Mouse (Mus musculus): ENCODE data around the gene Gm3448. TPM values are rescaled to one million over a fixed set of nuclear protein-coding genes. Genes with fewer than 3 reads are reported as not detected.
A peak's percentile ranks its signal among the peaks of the same experiment; 100 is the strongest.
"Not testable (repeated sequence)": the region's sequence is repeated elsewhere in the genome, so short reads cannot be mapped to it uniquely, and the experiment has no call there.

Gm3448 gene
- polyA plus RNA-seq (2015; fragmentation: Nextera tagmentation; extraction: Ambion mirVana): 3.7 and 5.4 TPM in 2 replicates

DNA sequence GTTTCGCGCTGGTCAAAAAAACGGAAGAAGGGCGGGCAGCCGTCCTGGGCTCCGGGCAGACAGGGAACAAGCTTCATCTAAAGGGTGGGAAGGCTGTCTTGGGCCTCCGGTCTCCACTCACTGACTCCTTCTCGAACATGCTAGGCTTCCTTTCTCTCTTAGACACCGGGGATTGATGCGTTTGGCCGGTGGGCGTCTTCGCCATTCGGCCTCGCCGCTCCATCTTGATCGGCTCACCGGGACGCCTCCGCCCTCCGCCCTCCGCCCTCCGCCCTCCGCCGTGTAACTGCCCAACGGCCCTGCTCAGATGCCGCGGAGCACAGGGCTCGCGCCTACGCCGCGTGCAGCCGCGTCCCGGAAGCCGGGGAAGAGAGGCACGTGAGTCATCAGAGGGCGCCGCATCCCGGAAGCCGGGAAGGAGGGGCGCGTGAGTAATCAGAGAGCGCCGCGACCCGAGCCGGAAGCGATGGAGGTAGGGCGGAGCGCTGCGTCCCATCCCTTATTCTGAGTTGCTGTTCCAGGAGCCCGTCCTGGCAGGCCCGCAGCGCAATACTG is at the start of gene Gm3448, which contains the start of the genes Ermard and Tcte3:
TSS of gene Gm3448 (minus strand) at position 363 of the 555 bp plus-strand sequence.
TSS of gene Ermard (plus strand) at position 34 of the 555 bp plus-strand sequence.
TSS of gene Tcte3 (minus strand) at position 314 of the 555 bp plus-strand sequence.
- H3K27ac ChIP-seq, H3K4me3 ChIP-seq, H3K27me3 ChIP-seq, H3K9ac ChIP-seq, H3K4me2 ChIP-seq, H3K4me1 ChIP-seq, H3K9me3 ChIP-seq, H3K36me3 ChIP-seq: not testable (repeated sequence)
- ATAC-seq (ENCODE audit: insufficient number of reproducible peaks, insufficient read depth, low FRiP score, low TSS enrichment, low read depth): peak; percentile 95
- WGBS: 0% methylated on average over 9 of the region's 56 CpGs

DNA sequence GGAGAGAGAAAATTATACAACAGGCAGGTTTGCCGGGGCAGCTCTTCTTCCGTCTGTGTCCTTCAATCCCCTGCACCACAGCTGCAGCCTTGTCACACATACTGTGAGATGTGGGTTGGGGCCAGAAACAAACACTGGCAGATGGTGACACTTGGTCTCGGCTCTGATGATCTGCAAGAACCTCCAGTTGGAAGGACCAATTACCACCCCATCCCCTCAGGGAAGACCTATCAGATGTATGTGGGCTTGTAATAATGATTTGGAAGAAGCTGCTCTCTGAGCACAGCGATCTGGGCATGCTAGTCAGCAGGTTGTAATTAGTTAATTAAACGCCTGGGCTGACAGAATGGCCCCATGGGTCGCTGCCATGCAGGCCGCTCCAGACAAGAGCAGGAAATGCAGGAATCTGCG is 47.3 kb upstream of the Gm3448 start:
- no peak for ATAC-seq (ENCODE audit: insufficient number of reproducible peaks, insufficient read depth, low FRiP score, low TSS enrichment, low read depth)
- Histone ChIP-seq H3K27me3 (no peaks in the 10 kb centered on the region), H3K4me3 (no peak overlapping the region), H3K4me1 (peaks cover 11% of the 10 kb centered on the region), H3K9ac (no peak overlapping the region), H3K9me3 (no peaks in the 10 kb centered on the region), H3K27ac (no peak overlapping the region), H3K4me2 (no peak overlapping the region), H3K36me3 (no peaks in the 10 kb centered on the region)
- 4% methylated on average over 8 of the region's 8 CpGs for WGBS

DNA sequence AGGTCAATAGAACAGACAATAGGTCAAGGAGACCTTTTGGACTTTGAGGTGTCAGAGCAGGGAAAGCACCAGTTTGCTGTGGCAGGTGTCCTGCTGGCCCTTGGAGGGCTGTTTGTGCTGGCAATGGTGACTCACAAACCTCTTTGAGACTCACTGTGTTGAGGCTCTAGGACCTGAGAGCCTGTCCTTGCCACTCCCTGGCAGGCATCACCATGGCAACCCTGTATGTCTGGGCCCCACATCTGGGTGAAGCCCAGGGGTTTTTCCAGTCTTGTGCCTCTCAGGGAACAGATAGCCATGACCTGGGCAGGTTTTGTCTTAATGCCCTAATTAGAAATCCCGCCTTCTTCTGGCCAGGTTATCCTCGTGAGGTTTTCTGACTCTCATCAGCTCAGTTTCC is 46.8 kb upstream of the Gm3448 start:
- Histone ChIP-seq H3K4me2 (no peak overlapping the region), H3K9me3 (no peaks in the 10 kb centered on the region), H3K27me3 (no peaks in the 10 kb centered on the region), H3K9ac (no peak overlapping the region), H3K27ac (no peak overlapping the region), H3K4me3 (no peak overlapping the region), H3K36me3 (no peaks in the 10 kb centered on the region), H3K4me1 (peaks cover 11% of the 10 kb centered on the region)
- 25% methylated on average over 2 of the region's 2 CpGs for WGBS
- ATAC-seq (ENCODE audit: insufficient number of reproducible peaks, insufficient read depth, low FRiP score, low TSS enrichment, low read depth): no peak

DNA sequence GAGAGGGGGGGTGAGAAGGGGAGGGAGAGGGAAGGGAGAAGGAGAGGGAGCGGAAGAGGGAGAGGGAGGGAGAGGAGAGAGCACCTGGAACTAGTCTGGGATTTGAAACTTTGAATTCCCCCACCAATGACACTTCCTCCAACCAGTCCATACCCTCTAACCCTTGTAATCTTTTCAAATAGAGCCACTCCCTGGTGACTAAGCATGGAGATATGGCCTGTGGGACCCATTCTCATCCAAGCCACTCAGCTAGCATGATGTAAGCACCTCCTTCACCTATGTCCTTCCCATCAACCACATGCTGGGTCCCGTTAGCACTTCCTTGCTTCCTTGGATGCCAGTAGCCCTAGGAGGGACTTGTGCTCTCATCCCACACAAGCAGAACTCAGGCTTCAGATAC is 43.7 kb upstream of the Gm3448 start:
- Histone ChIP-seq H3K9me3 (no peaks in the 10 kb centered on the region), H3K27ac (no peak overlapping the region), H3K4me2 (no peak overlapping the region), H3K4me1 (peaks cover 11% of the 10 kb centered on the region), H3K4me3 (no peak overlapping the region), H3K9ac (no peak overlapping the region), H3K36me3 (no peaks in the 10 kb centered on the region), H3K27me3 (no peaks in the 10 kb centered on the region)
- ATAC-seq (ENCODE audit: insufficient number of reproducible peaks, insufficient read depth, low FRiP score, low TSS enrichment, low read depth): no peak
- WGBS: 70% methylated on average over 2 of the region's 2 CpGs

DNA sequence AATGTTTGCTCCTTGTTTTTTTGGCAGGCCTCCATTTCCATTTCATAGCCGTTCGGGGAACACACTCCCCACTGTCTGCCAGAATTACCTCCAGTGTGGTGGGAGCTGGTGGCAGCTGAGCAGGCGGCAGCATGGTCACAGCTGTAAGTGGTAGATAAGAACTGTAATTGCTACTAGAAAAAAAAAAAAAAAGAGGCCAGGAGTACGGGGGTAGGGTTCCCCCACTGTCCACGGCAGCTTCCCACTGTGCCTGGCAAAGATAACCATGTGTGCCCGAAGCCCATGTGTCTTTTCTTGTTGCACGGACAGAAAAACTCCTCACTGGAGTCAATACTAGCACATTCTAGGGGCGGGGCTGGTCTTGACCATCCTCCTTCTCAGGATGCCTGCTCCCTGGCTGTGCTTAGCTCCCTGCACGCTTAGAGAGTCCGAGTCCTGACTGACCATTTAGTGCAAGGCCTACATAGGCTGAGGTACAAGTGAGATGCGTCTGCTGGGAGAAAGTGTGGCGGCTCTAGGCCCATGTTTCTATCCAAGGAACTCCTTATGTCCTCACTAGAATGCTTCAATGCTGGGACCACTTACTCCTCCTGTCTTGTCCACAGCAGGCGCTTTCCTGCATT is 43.0 kb upstream of the Gm3448 start:
- no peak for ATAC-seq (ENCODE audit: insufficient number of reproducible peaks, insufficient read depth, low FRiP score, low TSS enrichment, low read depth)
- Histone ChIP-seq H3K36me3 (no peaks in the 10 kb centered on the region), H3K27ac (no peak overlapping the region), H3K4me2 (no peak overlapping the region), H3K9me3 (no peaks in the 10 kb centered on the region), H3K4me3 (no peak overlapping the region), H3K4me1 (peaks cover 11% of the 10 kb centered on the region), H3K27me3 (no peaks in the 10 kb centered on the region), H3K9ac (no peak overlapping the region)
- WGBS: 75% methylated on average over 13 of the region's 13 CpGs

DNA sequence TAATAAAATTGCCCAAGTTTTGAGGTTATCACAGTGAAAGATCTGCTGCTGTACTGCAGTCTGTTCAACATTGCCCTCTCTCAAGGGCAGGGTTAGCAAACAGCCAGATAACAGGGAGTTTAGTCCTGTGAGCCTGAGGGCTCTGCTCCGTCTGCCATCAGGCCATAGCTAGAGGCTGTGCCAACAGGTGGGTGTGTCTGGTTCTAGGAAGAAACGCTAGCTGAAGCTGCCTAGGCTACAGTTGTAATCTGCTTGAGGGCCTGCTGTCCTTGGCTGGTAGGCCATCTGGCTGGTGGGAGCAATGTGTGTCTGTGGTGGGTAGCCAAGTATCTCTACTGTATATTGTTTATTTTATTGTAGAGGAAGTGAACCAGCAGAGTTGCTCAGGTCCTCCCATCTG is 36.2 kb upstream of the Gm3448 start:
- Histone ChIP-seq H3K36me3 (no peaks in the 10 kb centered on the region), H3K27me3 (no peaks in the 10 kb centered on the region)
- 53% methylated on average over 2 of the region's 2 CpGs for WGBS

DNA sequence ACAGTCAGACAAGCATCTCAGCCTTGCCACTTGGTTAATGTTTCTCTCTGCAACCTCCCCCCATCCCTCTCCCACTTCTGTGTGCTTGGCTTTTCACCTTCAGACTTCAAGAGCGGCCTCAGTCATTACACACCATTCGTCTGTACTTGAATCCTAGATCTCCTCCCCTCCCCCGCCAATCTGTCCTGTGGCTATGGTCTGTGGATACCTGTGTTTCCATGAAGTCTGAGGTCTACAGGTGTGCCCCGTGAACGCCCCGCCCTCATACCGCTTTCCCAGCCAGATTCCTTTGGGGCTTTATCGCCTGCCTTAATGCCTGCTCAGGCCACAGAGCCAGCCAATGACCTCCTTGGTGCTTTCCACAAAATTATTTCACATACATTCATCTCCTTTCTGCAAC is 33.7 kb upstream of the Gm3448 start:
- H3K9me3 ChIP-seq: no peaks in the 10 kb centered on the region
- H3K27ac ChIP-seq: no peak overlapping the region
- no peak overlapping the region for H3K9ac ChIP-seq
- 71% methylated on average over 8 of the region's 8 CpGs for WGBS
- no peaks in the 10 kb centered on the region for H3K4me1 ChIP-seq
- ATAC-seq (ENCODE audit: insufficient number of reproducible peaks, insufficient read depth, low FRiP score, low TSS enrichment, low read depth): no peak
- H3K36me3 ChIP-seq: no peaks in the 10 kb centered on the region
- H3K4me2 ChIP-seq: no peak overlapping the region
- no peak overlapping the region for H3K4me3 ChIP-seq
- H3K27me3 ChIP-seq: no peaks in the 10 kb centered on the region

More for the DNA sequence above, 36.2 kb upstream of the Gm3448 start:
- 0 out of 2 replicates have a peak, but pooled peaks have one; percentile 32 for ATAC-seq (ENCODE audit: insufficient number of reproducible peaks, insufficient read depth, low FRiP score, low TSS enrichment, low read depth)
- Histone ChIP-seq H3K9me3 (no peaks in the 10 kb centered on the region), H3K4me2 (no peak overlapping the region), H3K4me1 (no peaks in the 10 kb centered on the region), H3K4me3 (no peak overlapping the region), H3K27ac (no peak overlapping the region), H3K9ac (no peak overlapping the region)

DNA sequence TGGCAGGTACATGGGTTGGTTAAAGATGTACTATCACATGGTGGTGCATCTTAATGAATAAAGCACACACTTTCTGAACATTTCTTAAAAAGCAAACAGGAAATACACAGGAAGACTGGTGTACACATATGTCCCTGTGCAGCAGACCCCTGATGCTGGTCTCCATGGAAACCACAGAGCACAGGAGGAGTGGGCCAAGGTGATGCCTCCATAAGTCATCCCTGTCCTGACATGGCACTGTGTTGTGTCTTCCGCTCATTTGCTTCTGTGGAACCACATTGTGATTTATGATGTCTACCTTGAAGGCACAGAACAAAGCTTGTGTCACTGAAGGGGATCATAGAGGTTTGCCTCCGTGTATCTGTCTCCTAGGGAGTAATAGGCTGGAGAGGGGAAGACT is 30.9 kb upstream of the Gm3448 start:
- H3K4me3 ChIP-seq: no peak overlapping the region
- H3K27ac ChIP-seq: no peak overlapping the region
- H3K9me3 ChIP-seq: no peaks in the 10 kb centered on the region
- no peaks in the 10 kb centered on the region for H3K36me3 ChIP-seq
- no peak for ATAC-seq (ENCODE audit: insufficient number of reproducible peaks, insufficient read depth, low FRiP score, low TSS enrichment, low read depth)
- H3K4me2 ChIP-seq: no peak overlapping the region
- WGBS: 90% methylated on average over 2 of the region's 2 CpGs
- H3K4me1 ChIP-seq: no peaks in the 10 kb centered on the region
- H3K27me3 ChIP-seq: no peaks in the 10 kb centered on the region
- no peak overlapping the region for H3K9ac ChIP-seq

DNA sequence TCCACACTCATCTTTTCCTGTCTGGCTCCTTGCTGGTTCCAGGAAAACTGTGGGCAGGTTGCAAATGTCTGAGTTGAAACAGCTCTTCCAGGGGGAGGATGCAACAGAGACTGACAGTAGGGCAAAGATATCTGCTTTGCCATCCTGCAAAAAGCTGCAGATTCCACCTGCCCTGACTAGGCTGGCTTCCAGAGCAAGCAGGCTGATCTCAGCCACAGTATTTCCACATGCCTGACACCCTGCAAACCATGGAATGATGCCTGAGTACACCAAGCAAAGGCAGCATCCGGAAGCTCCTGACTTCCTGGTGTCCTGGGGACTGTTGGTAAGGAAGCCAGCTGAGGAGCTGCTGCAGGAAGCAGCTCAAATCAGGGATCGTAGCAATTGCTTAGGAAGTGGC is 27.8 kb upstream of the Gm3448 start:
- H3K4me1 ChIP-seq: peaks cover 5% of the 10 kb centered on the region
- no peak for ATAC-seq (ENCODE audit: insufficient number of reproducible peaks, insufficient read depth, low FRiP score, low TSS enrichment, low read depth)
- H3K9me3 ChIP-seq: no peaks in the 10 kb centered on the region
- H3K36me3 ChIP-seq: peaks cover under 1% of the 10 kb centered on the region; the same call in 1 of the 2 replicates
- WGBS: 68% methylated on average over 2 of the region's 2 CpGs
- no peak overlapping the region for H3K4me3 ChIP-seq
- no peak overlapping the region for H3K27ac ChIP-seq
- no peak overlapping the region for H3K4me2 ChIP-seq
- H3K27me3 ChIP-seq: no peaks in the 10 kb centered on the region
- H3K9ac ChIP-seq: no peak overlapping the region

DNA sequence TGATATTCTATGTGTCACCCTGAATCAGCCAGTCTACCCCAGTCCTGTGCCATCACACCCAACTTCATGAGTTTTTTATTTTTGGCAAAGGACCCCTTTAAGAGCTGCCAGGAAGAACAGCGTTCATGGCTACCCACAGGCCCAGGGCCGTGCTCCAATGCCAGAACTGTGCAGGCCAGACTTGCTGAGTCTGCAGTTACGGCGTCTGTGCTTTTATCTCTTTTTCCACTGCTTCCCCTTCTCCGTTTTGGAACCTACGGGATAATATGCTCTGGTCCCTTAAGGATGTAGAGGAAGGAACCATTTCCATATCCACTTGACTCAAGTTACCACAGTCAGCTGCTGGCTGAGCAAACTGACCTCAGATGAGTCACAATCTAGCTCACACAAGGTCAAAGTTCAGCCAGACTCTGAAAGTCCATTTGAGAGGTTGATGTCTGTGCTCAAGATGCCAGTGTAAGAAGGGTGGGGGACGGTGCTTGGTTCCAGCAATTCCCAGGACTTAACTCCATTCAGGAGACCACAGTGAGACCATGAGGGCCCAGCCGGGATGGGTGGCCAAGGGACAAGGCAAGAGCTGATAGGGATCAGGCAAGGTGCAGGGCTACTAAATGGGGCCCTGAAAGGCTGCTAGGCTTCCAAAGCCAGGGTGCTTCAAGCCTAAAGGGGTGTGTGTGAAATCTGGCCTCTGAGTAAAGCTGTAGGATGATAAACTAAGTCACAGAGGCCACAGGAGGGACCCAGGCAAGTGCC is 26.9 kb upstream of the Gm3448 start:
- Histone ChIP-seq H3K4me3 (no peak overlapping the region), H3K27ac (no peak overlapping the region), H3K4me2 (no peak overlapping the region), H3K9ac (no peak overlapping the region), H3K4me1 (peaks cover 5% of the 10 kb centered on the region), H3K36me3 (peaks cover 10% of the 10 kb centered on the region), H3K9me3 (no peaks in the 10 kb centered on the region), H3K27me3 (no peaks in the 10 kb centered on the region)
- no peak for ATAC-seq (ENCODE audit: insufficient number of reproducible peaks, insufficient read depth, low FRiP score, low TSS enrichment, low read depth)
- 55% methylated on average over 8 of the region's 8 CpGs for WGBS

DNA sequence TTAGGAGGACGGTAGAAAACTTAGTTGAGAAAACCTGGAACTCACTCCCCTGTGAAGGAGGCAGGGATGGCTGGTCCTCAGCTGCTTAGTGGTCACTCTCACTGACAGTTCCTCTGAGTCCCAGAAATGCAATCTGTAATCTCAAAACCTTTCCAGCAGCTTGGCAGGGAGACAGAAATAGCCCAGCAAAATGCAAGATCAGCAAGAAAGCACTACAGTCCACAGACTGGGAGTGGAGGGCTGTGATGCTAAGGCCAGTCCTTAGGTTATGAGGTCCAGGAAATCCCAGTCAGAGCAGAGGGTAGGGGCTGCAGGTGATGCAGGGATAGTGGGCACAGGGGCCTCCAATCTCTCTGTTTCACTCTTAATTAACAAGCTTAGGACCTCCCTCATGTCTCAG is 25.6 kb upstream of the Gm3448 start:
- Histone ChIP-seq H3K4me1 (peaks cover 5% of the 10 kb centered on the region), H3K27ac (no peak overlapping the region), H3K4me3 (no peak overlapping the region), H3K36me3 (peaks cover 22% of the 10 kb centered on the region), H3K27me3 (no peaks in the 10 kb centered on the region), H3K9ac (no peak overlapping the region), H3K4me2 (no peak overlapping the region), H3K9me3 (no peaks in the 10 kb centered on the region)
- WGBS: 71% methylated on average over 1 of the region's 1 CpGs
- no peak for ATAC-seq (ENCODE audit: insufficient number of reproducible peaks, insufficient read depth, low FRiP score, low TSS enrichment, low read depth)

DNA sequence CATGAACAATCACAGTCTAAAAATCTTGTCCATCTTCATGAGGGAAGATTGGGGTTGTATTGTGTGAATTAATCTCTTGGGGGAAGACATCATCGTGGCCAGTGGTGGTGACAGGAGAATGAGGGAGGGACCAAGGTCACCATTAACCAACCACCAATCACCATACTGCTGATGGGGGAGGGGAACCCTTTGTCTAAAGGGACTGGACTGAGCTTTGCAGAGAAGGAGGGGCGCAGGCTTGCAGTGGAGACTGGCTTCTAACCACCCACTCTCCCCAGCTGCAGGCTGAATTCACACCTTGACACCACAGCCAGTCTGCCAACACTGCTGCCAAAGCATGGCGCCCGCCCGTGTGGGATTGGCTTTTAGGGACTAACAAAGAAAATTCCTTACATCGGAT is 24.7 kb upstream of the Gm3448 start:
- Histone ChIP-seq H3K36me3 (peaks cover 30% of the 10 kb centered on the region), H3K27ac (no peak overlapping the region), H3K4me2 (0 out of 2 replicates have a peak overlapping the region, but pooled peaks have one; percentile 24), H3K9ac (no peak overlapping the region), H3K27me3 (no peaks in the 10 kb centered on the region), H3K4me1 (peaks cover 5% of the 10 kb centered on the region), H3K9me3 (no peaks in the 10 kb centered on the region), H3K4me3 (no peak overlapping the region)
- 58% methylated on average over 6 of the region's 6 CpGs for WGBS
- no peak for ATAC-seq (ENCODE audit: insufficient number of reproducible peaks, insufficient read depth, low FRiP score, low TSS enrichment, low read depth)

Measured in embryonic facial prominence, embryonic 13.5 days (tissue).